Mouse (Mus musculus) cerebellum, adult 2 months (tissue): Measurements from ENCODE around the gene Hivep3.

Source experiments
- CTCF ChIP-seq: fragments of 200-500 bp; IDR thresholded peaks from 2 replicates; pipeline ENCODE4 v1.5.1; 2011; ENCODE audit warnings: low read depth, mild to moderate bottlenecking, control low read depth, low read length, moderate library complexity, borderline replicate concordance; ENCODE audit not compliant: insufficient read depth
- POLR2A ChIP-seq: fragments of 200-500 bp; IDR thresholded peaks from 2 replicates; pipeline ENCODE4 v1.6.1; 2011; ENCODE audit warnings: low read length, control low read depth, borderline replicate concordance; ENCODE audit not compliant: insufficient read depth

DNA sequence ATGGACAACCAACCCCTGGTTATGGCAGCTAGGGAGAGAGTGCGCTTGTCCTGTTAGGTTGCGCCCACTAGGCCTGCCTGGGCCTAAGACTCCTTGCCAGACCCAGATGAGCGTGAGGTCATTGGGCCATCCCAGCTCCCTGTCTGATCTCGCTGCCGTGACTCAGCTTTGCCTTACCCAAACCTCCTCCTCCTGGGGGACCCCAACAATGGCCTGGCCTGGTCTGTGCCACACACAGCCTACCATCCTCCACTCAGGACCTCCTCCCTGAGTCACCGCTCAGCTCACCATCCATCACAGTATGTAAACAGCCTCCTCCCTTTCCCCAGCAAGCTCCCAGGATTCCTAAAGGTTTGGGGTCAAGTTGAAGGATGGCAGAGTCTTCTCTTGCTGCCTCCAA lies 418.3 kb downstream of the Hivep3 start:
- TF ChIP-seq CTCF: no peak
- TF ChIP-seq POLR2A: no peak
